Mouse (Mus musculus) lung, postnatal 0 days (tissue): ENCODE data around the gene Mycbp. TPM values are rescaled to one million over a fixed set of nuclear protein-coding genes. Genes with fewer than 3 reads are reported as not detected.
A peak's percentile ranks its signal among the peaks of the same experiment; 100 is the strongest.

Experiments used
- ATAC-seq: fragments of 200-750 bp; cut with Nextera tagmentation; 2 replicates; pipeline ENCODE4 v1.8.0; 2017; ENCODE audit warnings: moderate library complexity
- DNase-seq: peaks from one replicate; pipeline ENCODE4 v3.0.0-alpha.2; 2016; ENCODE audit warnings: low spot score
- H3K27ac ChIP-seq: fragments of 300-500 bp; sonication (generic); 2 replicates; pipeline ENCODE4 v1.5.1; 2014; ENCODE audit warnings: antibody characterized with exemption, mild to moderate bottlenecking, low read length, mixed read lengths
- H3K27me3 ChIP-seq: fragments of 300-500 bp; sonication (generic); replicated peaks from 2 replicates; pipeline ENCODE4 v1.6.1; 2014; ENCODE audit warnings: low read length, mixed read lengths; ENCODE audit not compliant: insufficient read depth
- H3K36me3 ChIP-seq: fragments of 300-500 bp; sonication (generic); 2 replicates; pipeline ENCODE4 v1.6.1; 2014; ENCODE audit warnings: low read length, mixed read lengths; ENCODE audit not compliant: insufficient read depth
- H3K4me1 ChIP-seq: fragments of 300-500 bp; sonication (generic); 2 replicates; pipeline ENCODE4 v1.6.1; 2014; ENCODE audit warnings: antibody characterized with exemption, low read depth, low read length, mixed read lengths; ENCODE audit not compliant: insufficient read depth
- H3K4me2 ChIP-seq: fragments of 300-500 bp; sonication (generic); replicated peaks from 2 replicates; pipeline ENCODE4 v1.6.1; 2014; ENCODE audit warnings: low read depth, mild to moderate bottlenecking, low read length, moderate library complexity, mixed read lengths
- H3K4me3 ChIP-seq: fragments of 300-500 bp; sonication (generic); 2 replicates; pipeline ENCODE4 v1.5.1; 2014; ENCODE audit warnings: low read depth, low read length
- H3K9ac ChIP-seq: fragments of 300-500 bp; sonication (generic); replicated peaks from 2 replicates; pipeline ENCODE4 v1.6.1; 2014; ENCODE audit warnings: low read depth, mild to moderate bottlenecking
- H3K9me3 ChIP-seq: fragments of 300-500 bp; sonication (generic); 2 replicates; pipeline ENCODE4 v1.6.1; 2016; ENCODE audit warnings: low read length, mixed read lengths
- CTCF ChIP-seq: IDR thresholded peaks from 2 replicates; pipeline ENCODE4 v1.5.1; 2016; ENCODE audit warnings: antibody characterized with exemption, mild to moderate bottlenecking
- EP300 ChIP-seq: IDR thresholded peaks from 2 replicates; pipeline ENCODE4 v1.6.1; 2016; ENCODE audit warnings: antibody characterized with exemption, mild to moderate bottlenecking, control low read depth
- WGBS: fragments of 180-500 bp; shearing (Covaris S2); extraction: QIAGEN DNeasy Blood & Tissue Kit; methylation state at CpG from one replicate; pipeline ENCODE4 v1.1.7; 2014; 5-methylcytosine and 5-hydroxymethylcytosine counted together
- polyA plus RNA-seq: library from polyadenylated mRNA; unstranded; fragments of >200 nt; fragmentation: Nextera tagmentation; extraction: Ambion mirVana; gene quantifications from 2 replicates; pipeline ENCODE4 v1.2.1, GENCODE M21; 2015

The Mycbp gene
- 73.0 and 81.0 TPM in 2 replicates for polyA plus RNA-seq

DNA sequence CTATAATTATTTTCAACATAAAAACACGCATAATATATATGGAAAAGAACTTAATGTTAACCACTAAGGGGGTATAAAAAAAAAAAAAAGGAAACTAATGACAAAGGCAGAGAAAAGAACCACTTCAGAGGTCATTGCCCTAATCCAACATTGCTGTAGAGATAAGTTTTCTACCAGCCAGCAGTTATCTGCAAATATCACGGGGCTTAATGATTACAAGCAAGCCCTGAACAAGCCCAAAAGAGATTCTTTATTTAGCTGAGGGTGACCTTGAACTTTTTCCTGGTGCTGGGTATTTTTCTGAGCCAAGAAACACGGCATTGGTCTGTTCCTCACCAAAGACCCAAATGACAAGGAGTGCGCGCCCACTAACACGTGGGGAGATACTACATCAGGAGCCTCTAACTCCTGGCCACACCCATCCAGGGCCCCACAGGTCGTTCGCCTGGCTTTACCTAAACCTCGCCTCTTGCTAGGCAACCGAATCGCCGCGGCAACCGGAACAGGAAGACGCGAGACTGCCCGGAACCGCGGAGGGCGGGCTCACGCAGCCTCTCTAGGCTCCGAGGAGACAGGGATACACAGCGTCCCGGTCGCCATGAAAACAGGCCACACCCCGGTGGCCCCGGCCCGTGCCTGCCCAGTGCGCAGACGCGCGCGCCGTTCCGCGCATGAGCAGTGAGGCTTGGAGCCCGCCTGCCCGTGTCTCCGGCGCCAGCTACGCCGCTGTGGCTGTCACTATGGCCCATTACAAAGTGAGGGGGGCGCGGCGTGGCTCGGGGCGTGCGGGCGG lies at the start of gene Mycbp:
Mycbp (plus strand) TSS at position 500 of the 793 bp plus-strand sequence.
- WGBS, result 5% methylated on average over 42 of the region's 49 CpGs
- H3K4me2 ChIP-seq, result peak within 1 kb of the TSS; percentile 87
- H3K4me1 ChIP-seq, result peaks cover 7% of the 10 kb centered on the region
- peak within 1 kb of the TSS; percentile 51 for H3K9ac ChIP-seq
- no peaks in the 10 kb centered on the region for H3K9me3 ChIP-seq
- H3K36me3 ChIP-seq, result no peaks in the 10 kb centered on the region; the same call in 1 of the 2 replicates
- DNase-seq (peak; percentile 99), ATAC-seq (peak; percentile 100)
- no peak for TF ChIP-seq CTCF
- no peak; the same call in 1 of the 2 replicates for TF ChIP-seq EP300
- peak within 1 kb of the TSS; percentile 81 for H3K27ac ChIP-seq
- no peaks in the 10 kb centered on the region for H3K27me3 ChIP-seq
- H3K4me3 ChIP-seq, result peak within 1 kb of the TSS; percentile 72

DNA sequence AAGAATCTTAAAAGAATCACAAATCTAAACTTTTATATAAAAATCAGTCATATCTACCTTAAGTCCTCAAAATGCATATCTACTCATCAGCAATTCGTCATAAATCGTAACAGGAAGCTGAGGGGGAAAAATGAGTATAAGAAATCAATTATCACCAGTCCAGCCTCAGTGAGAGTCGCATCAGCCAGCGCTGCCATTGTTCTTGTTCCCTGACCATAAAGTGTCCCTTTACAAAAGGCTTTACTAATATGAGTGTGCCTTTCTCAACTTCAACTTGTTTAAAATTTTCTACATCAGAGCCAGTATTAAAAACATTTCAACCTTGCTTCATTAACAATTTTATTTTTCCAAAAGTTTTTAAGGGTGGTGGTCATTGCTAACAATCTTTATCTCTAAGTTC lies 47.7 kb upstream of the Mycbp start:
- Histone ChIP-seq H3K27me3 (no peaks in the 10 kb centered on the region), H3K36me3 (no peaks in the 10 kb centered on the region), H3K9me3 (no peaks in the 10 kb centered on the region), H3K4me2 (no peak overlapping the region), H3K4me3 (no peak overlapping the region), H3K9ac (no peak overlapping the region), H3K27ac (no peak overlapping the region), H3K4me1 (no peaks in the 10 kb centered on the region)
- DNase-seq, result no peak
- no peak for ATAC-seq
- TF ChIP-seq CTCF, result no peak
- no peak for TF ChIP-seq EP300
- WGBS, result 57% methylated on average over 4 of the region's 4 CpGs

DNA sequence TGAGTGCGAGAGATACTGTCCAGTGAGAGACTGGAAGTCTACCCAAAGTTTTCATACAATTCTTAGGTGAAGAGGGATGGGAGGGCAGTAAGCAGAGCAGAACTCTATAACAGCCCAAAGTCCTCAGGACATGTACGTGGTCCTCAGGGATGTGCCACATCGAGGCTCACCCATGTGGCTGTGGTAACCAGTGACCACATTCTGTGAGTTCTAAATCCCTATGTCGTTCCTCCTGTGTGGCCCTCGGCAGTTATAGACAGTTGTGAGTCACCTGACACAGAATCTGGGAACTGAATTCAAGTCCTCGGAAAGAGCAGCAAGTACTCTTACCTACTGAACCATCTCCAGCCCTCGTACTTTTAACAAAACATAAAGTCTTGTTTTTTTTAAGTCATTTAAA lies 46.5 kb upstream of the Mycbp start:
- DNase-seq, result no peak
- TF ChIP-seq EP300 (no peak), CTCF (no peak)
- no peaks in the 10 kb centered on the region for H3K4me1 ChIP-seq
- no peak for ATAC-seq
- WGBS, result 81% methylated on average over 7 of the region's 7 CpGs
- H3K4me2 ChIP-seq, result no peak overlapping the region
- no peaks in the 10 kb centered on the region for H3K9me3 ChIP-seq
- H3K4me3 ChIP-seq, result no peak overlapping the region
- no peaks in the 10 kb centered on the region for H3K27me3 ChIP-seq
- H3K9ac ChIP-seq, result no peak overlapping the region
- no peaks in the 10 kb centered on the region for H3K36me3 ChIP-seq
- H3K27ac ChIP-seq, result no peak overlapping the region

DNA sequence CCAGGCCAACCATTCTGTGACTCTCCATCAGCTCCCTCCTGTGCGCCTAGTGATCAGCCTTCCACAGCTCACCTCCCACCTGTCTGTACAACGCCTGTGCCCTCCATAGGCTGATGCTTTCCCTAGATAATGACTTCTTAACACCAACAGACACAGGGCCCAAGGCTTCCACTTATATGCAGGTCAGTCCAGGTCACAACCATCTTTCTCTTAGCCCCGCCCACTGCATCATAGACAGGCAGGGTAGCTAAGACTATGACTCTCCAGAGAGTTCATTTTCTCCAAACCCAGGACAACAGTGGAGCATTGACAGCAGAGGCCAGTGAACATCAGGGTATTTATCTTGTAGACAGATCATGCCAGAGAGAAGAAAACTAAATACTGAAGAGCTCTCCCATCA lies 45.3 kb upstream of the Mycbp start, which contains the start of gene 4933427I04Rik:
4933427I04Rik (plus strand) TSS at position 301 of the 400 bp plus-strand sequence.
- H3K4me3 ChIP-seq, result no peak within 1 kb of the TSS
- 69% methylated on average over 3 of the region's 3 CpGs for WGBS
- no peaks in the 10 kb centered on the region for H3K9me3 ChIP-seq
- TF ChIP-seq EP300 (no peak), CTCF (no peak)
- no peaks in the 10 kb centered on the region for H3K36me3 ChIP-seq
- no peak for DNase-seq
- ATAC-seq, result no peak
- no peak within 1 kb of the TSS for H3K9ac ChIP-seq
- H3K27me3 ChIP-seq, result no peaks in the 10 kb centered on the region
- no peak within 1 kb of the TSS for H3K27ac ChIP-seq
- H3K4me1 ChIP-seq, result no peaks in the 10 kb centered on the region
- H3K4me2 ChIP-seq, result no peak within 1 kb of the TSS

DNA sequence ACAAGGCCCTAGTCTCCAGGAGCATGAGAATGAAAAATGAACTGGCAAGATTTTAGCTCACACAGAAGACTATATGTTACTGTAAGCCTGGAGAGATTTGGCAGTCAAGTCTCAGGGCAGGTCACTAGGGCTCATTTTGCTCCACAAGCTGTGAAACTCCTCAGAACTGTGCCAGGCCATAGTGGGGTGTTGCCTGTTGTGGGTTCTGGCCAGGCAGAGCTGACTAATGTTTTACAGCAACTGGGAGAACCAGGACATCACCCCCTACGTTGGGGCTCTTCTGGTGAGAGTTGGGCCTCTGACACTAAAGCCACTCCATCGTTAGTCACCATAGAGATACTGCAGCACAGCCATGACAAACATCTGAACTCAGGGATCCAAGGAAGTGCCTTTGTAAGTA lies 44.8 kb upstream of the Mycbp start:
- Histone ChIP-seq H3K27me3 (no peaks in the 10 kb centered on the region), H3K27ac (no peak overlapping the region), H3K4me2 (no peak overlapping the region), H3K4me1 (no peaks in the 10 kb centered on the region), H3K9me3 (no peaks in the 10 kb centered on the region), H3K9ac (no peak overlapping the region), H3K4me3 (no peak overlapping the region), H3K36me3 (no peaks in the 10 kb centered on the region)
- ATAC-seq (no peak), DNase-seq (no peak)
- WGBS, result 38% methylated on average over 2 of the region's 2 CpGs
- no peak for TF ChIP-seq CTCF
- no peak for TF ChIP-seq EP300

DNA sequence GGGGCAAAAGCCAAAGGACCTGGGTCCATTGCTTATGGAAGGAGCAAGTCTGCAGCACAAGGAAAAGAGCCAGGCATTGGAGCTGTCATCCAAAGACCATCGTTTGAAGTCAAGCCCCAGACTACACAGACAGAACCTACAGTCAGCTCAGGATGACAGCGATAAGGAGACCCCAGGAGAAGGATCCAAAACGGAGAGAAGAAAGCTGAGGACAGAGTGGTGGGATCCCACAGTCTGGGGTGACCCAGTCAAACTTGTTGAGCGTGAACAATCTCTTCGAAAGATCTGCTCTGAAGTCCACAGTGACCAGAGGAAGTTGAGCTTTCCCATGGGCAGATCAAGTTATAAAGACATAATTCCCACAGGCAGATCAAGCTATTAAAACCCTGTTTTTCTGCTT lies 44.0 kb upstream of the Mycbp start:
- Histone ChIP-seq H3K36me3 (no peaks in the 10 kb centered on the region), H3K27me3 (no peaks in the 10 kb centered on the region), H3K9ac (no peak overlapping the region), H3K27ac (no peak overlapping the region), H3K4me2 (no peak overlapping the region), H3K4me3 (no peak overlapping the region), H3K9me3 (no peaks in the 10 kb centered on the region), H3K4me1 (no peaks in the 10 kb centered on the region)
- TF ChIP-seq EP300, result no peak
- no peak for TF ChIP-seq CTCF
- DNase-seq, result no peak
- 70% methylated on average over 5 of the region's 5 CpGs for WGBS
- ATAC-seq, result no peak
